Mouse (Mus musculus): ENCODE measurements around the gene Gm10964. TPM values are rescaled to one million over a fixed set of nuclear protein-coding genes. Genes with fewer than 3 reads are reported as not detected.

Gm10964 gene
- polyA plus RNA-seq, 1 experiment from 2014 or later: not detected

DNA sequence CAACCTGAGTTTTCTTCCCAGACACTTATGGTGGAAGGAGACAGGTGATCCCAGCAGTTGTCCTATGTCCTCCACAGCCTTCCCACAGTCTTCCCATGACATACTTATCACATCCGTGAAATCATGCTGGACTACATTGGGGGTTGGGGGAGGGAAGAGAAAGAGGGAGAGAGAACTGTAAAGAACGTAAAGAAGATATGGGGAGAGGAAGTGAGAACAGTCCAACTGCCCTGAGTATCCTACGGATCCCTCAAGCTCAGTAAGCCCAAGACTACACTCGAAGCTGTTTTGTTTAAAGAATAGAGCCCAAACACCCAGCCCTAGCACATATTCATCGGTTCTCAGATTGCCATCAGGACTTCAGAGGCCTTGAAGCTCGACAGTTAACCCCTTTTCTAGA lies 39.5 kb downstream of the Gm10964 start:
- no peak for DNase-seq (ENCODE audit: low spot score)
- WGBS: 75% methylated on average over 6 of the region's 6 CpGs
- no peaks in the 10 kb centered on the region for H3K27me3 ChIP-seq (ENCODE audit: control insufficient read depth, insufficient read depth, low read length)
- no peaks in the 10 kb centered on the region for H3K4me1 ChIP-seq (replicated peaks; ENCODE audit: control insufficient read depth, insufficient read depth)
- TF ChIP-seq EP300 (optimal IDR thresholded peaks at IDR 0.05) (no peak), CTCF (IDR thresholded peaks at IDR 0.05; ENCODE audit: low read depth) (no peak)
- no peak for ATAC-seq (ENCODE audit: low FRiP score, low TSS enrichment)
- no peak overlapping the region for H3K9ac ChIP-seq (ENCODE audit: low read length)
- H3K4me3 ChIP-seq (ENCODE audit: low read depth, low read length): no peak overlapping the region
- H3K27ac ChIP-seq (replicated peaks): no peak overlapping the region
- peaks cover 4% of the 10 kb centered on the region; the same call in 1 of the 2 replicates for H3K36me3 ChIP-seq (ENCODE audit: control insufficient read depth, insufficient read depth, low read length)
- H3K9me3 ChIP-seq (ENCODE audit: control insufficient read depth, low read length): no peaks in the 10 kb centered on the region
- no peak overlapping the region for H3K4me2 ChIP-seq (replicated peaks; ENCODE audit: low read depth)

DNA sequence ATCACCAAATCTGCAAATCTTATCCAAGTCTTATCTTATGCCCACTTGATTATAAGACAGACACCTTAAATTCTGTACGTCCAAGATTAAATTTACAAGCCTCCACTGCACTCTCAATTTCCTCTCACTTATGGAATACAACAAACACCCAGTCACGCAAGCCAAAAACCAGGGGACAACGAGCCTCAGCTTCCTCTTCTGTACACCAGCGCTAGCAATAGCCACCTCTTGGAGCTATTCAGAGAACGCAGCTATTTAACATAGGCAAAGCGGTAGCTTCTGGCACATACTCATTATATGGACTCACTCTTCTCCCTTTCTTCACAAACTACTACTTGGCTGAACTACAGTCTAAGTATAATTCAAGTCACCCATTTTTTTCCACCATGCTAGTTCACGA lies 40.0 kb downstream of the Gm10964 start:
- no peak overlapping the region for H3K9ac ChIP-seq (ENCODE audit: low read length)

DNA sequence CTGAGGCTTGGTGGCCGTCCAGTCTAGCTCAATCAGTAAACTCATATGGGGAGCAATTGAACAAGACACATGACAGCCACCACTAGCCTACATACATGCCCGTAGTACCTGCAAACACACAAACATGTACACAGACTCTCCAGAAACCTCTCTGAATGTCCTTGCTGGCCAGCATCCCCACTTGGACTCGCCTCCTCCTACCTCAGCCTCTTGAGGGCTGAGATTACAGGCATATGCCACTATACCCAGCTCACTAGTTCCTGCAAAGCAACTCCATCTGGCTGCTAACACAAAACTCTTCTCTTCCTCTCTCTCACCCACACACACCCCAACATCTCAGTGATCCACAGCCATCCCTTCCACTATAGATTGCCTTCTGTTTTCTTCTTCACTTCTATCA lies 41.1 kb downstream of the Gm10964 start:
- Histone ChIP-seq H3K4me2 (replicated peaks; ENCODE audit: low read depth) (no peak overlapping the region), H3K27me3 (ENCODE audit: control insufficient read depth, insufficient read depth, low read length) (no peaks in the 10 kb centered on the region), H3K4me3 (ENCODE audit: low read depth, low read length) (no peak overlapping the region), H3K9me3 (ENCODE audit: control insufficient read depth, low read length) (no peaks in the 10 kb centered on the region), H3K4me1 (replicated peaks; ENCODE audit: control insufficient read depth, insufficient read depth) (no peaks in the 10 kb centered on the region), H3K27ac (replicated peaks) (no peak overlapping the region), H3K9ac (ENCODE audit: low read length) (no peak overlapping the region), H3K36me3 (ENCODE audit: control insufficient read depth, insufficient read depth, low read length) (peaks cover 4% of the 10 kb centered on the region; the same call in 1 of the 2 replicates)
- 98% methylated on average over 3 of the region's 3 CpGs for WGBS
- ATAC-seq (ENCODE audit: low FRiP score, low TSS enrichment) (no peak), DNase-seq (ENCODE audit: low spot score) (no peak)
- no peak for TF ChIP-seq CTCF (IDR thresholded peaks at IDR 0.05; ENCODE audit: low read depth)
- TF ChIP-seq EP300 (optimal IDR thresholded peaks at IDR 0.05): no peak

More for the DNA sequence above, 40.0 kb downstream of the Gm10964 start:
- no peak overlapping the region for H3K4me3 ChIP-seq (ENCODE audit: low read depth, low read length)
- H3K9me3 ChIP-seq (ENCODE audit: control insufficient read depth, low read length): no peaks in the 10 kb centered on the region
- H3K27ac ChIP-seq (replicated peaks): no peak overlapping the region
- H3K4me1 ChIP-seq (replicated peaks; ENCODE audit: control insufficient read depth, insufficient read depth): no peaks in the 10 kb centered on the region
- no peak for ATAC-seq (ENCODE audit: low FRiP score, low TSS enrichment)
- H3K27me3 ChIP-seq (ENCODE audit: control insufficient read depth, insufficient read depth, low read length): no peaks in the 10 kb centered on the region
- DNase-seq (ENCODE audit: low spot score): no peak
- peaks cover 4% of the 10 kb centered on the region; the same call in 1 of the 2 replicates for H3K36me3 ChIP-seq (ENCODE audit: control insufficient read depth, insufficient read depth, low read length)
- TF ChIP-seq CTCF (IDR thresholded peaks at IDR 0.05; ENCODE audit: low read depth) (no peak), EP300 (optimal IDR thresholded peaks at IDR 0.05) (no peak)
- no peak overlapping the region for H3K4me2 ChIP-seq (replicated peaks; ENCODE audit: low read depth)
- WGBS: 79% methylated on average over 7 of the region's 7 CpGs

DNA sequence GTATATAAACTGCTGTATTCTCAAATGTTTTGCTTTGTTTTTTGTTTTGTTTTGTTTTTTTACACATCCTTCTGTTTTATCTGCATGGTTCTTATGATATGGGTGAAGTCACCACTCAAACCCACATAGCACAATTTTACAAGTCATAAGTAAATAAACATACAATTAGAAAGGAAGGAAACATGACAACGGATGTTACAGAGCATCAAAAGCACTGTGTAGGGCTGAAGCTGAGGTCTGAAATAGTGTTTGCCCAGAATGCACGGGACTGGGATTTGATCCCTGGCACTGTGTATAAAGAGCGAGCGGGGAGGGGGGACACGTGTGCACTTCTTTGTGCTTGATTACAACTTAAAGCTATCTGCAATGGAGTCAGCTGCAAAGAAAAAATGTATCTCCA lies 41.6 kb downstream of the Gm10964 start:
- Histone ChIP-seq H3K27ac (replicated peaks) (no peak overlapping the region), H3K4me1 (replicated peaks; ENCODE audit: control insufficient read depth, insufficient read depth) (no peaks in the 10 kb centered on the region), H3K4me2 (replicated peaks; ENCODE audit: low read depth) (no peak overlapping the region), H3K4me3 (ENCODE audit: low read depth, low read length) (no peak overlapping the region), H3K27me3 (ENCODE audit: control insufficient read depth, insufficient read depth, low read length) (no peaks in the 10 kb centered on the region), H3K36me3 (ENCODE audit: control insufficient read depth, insufficient read depth, low read length) (no peaks in the 10 kb centered on the region), H3K9me3 (ENCODE audit: control insufficient read depth, low read length) (no peaks in the 10 kb centered on the region), H3K9ac (ENCODE audit: low read length) (no peak overlapping the region)
- no peak for DNase-seq (ENCODE audit: low spot score)
- ATAC-seq (ENCODE audit: low FRiP score, low TSS enrichment): no peak
- TF ChIP-seq CTCF (IDR thresholded peaks at IDR 0.05; ENCODE audit: low read depth) (no peak), EP300 (optimal IDR thresholded peaks at IDR 0.05) (no peak)
- WGBS: 72% methylated on average over 5 of the region's 5 CpGs

DNA sequence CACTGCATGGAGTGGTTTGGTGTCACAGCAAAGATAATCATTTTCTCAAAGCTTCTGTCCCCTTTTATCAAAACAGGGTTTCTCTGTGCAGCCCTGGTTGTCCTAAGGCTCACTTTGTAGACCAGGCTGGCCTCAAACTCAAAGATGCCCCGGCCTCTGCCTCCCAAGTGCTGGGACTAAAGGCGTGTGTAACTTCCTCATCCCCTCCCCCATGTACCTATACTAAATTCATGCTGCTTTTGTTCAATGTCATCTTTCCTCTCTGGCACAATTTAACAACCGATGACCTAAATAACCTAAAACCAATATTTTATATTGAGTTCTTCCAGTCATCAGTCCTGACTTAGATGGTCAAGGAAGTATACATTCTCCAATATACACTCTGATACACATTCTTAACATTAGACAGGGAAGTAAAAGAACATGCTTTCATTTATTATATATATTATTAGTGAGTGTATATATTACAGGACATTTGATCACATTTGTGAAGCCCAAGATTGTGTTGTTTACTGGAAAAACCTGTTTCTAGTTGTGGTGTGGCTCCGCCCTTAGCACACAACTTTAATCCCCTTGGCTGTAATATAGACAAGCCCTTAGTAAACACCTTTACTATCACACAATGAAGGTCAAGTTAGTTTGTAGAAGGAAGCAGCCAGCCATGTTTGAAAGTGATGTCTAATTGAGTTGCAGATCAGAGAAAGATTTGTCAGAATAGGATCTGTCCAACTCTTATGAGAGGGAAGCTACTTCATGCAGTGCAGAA lies 43.9 kb downstream of the Gm10964 start:
- Histone ChIP-seq H3K36me3 (ENCODE audit: control insufficient read depth, insufficient read depth, low read length) (no peaks in the 10 kb centered on the region), H3K27ac (replicated peaks) (peak overlapping the region; percentile 78), H3K9ac (ENCODE audit: low read length) (no peak overlapping the region), H3K4me3 (ENCODE audit: low read depth, low read length) (no peak overlapping the region), H3K27me3 (ENCODE audit: control insufficient read depth, insufficient read depth, low read length) (no peaks in the 10 kb centered on the region), H3K4me2 (replicated peaks; ENCODE audit: low read depth) (no peak overlapping the region), H3K9me3 (ENCODE audit: control insufficient read depth, low read length) (no peaks in the 10 kb centered on the region), H3K4me1 (replicated peaks; ENCODE audit: control insufficient read depth, insufficient read depth) (0 out of 2 replicates have a peak, but pooled peaks cover 2% of the 10 kb centered on the region)
- TF ChIP-seq CTCF (IDR thresholded peaks at IDR 0.05; ENCODE audit: low read depth): no peak
- peak; percentile 37 for TF ChIP-seq EP300 (optimal IDR thresholded peaks at IDR 0.05)
- ATAC-seq (ENCODE audit: low FRiP score, low TSS enrichment) (peak; percentile 89), DNase-seq (ENCODE audit: low spot score) (peak; percentile 33)
- WGBS: 60% methylated on average over 4 of the region's 4 CpGs

DNA sequence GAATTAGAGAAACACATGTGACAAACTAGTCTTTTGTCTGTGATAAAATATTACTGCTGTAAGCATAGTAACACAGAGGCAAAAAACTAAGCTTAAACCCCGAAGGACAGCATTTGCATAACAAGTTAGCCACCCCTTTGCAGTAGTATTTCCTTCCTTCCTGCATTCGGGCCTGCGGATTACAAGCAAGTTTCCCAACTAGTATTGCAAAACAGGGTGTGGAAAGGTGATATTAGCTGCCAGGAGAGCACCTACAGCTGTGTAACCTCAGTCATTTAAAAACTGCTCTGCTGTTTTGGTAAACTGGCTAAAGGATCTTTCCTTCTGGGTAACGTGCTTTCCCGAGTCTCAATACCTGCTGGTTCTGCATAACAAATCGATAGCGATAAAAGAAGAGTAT lies 48.1 kb downstream of the Gm10964 start:
- no peak for DNase-seq (ENCODE audit: low spot score)
- no peak for ATAC-seq (ENCODE audit: low FRiP score, low TSS enrichment)
- H3K4me3 ChIP-seq (ENCODE audit: low read depth, low read length): no peak overlapping the region
- H3K4me2 ChIP-seq (replicated peaks; ENCODE audit: low read depth): no peak overlapping the region
- H3K36me3 ChIP-seq (ENCODE audit: control insufficient read depth, insufficient read depth, low read length): no peaks in the 10 kb centered on the region
- WGBS: 58% methylated on average over 7 of the region's 7 CpGs
- H3K27ac ChIP-seq (replicated peaks): peak overlapping the region; percentile 41
- H3K9me3 ChIP-seq (ENCODE audit: control insufficient read depth, low read length): no peaks in the 10 kb centered on the region
- TF ChIP-seq EP300 (optimal IDR thresholded peaks at IDR 0.05) (no peak), CTCF (IDR thresholded peaks at IDR 0.05; ENCODE audit: low read depth) (no peak)
- no peaks in the 10 kb centered on the region for H3K27me3 ChIP-seq (ENCODE audit: control insufficient read depth, insufficient read depth, low read length)
- 0 out of 2 replicates have a peak, but pooled peaks cover 2% of the 10 kb centered on the region for H3K4me1 ChIP-seq (replicated peaks; ENCODE audit: control insufficient read depth, insufficient read depth)
- no peak overlapping the region for H3K9ac ChIP-seq (ENCODE audit: low read length)
